ENCODE assay signal across 12 mouse cellular contexts in the genomic region with DNA sequence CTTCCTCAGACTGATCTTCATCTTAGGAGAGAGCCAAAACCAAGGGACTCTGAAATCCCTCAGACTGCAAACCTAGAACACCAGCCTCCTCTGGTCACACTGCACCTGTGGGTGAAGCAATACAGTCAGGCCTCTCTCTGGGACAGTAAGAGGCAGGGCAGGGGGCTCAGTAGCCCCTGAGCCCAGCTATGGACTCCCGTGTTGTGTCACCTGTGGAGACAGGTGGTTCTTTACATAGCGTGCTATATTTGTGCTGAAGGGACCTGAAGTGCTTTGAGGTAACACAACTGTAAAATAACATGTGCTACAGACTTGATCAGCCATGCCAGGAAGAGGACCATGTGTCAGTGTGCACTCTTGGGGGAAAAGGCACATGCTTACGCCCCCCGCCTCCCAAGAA. TPM values are rescaled to one million over a fixed set of nuclear protein-coding genes. Genes with fewer than 3 reads are reported as not detected.
DNase-seq lines count a peak whose midpoint lies in the region; ATAC-seq and TF ChIP-seq lines count a peak whose summit lies in the region.
"Had no signal": no experiment of that assay in that cellular context is flagged by ENCODE, and none has a peak within 500 bp of the region (broad histone marks: within the 10 kb centered on the region; RNA-seq: fewer than 3 reads in every experiment).

No protein-coding gene starts in this region.

- no peaks in the 10 kb centered on the region for H3K27me3 ChIP-seq in heart, embryonic 15.5 days
- H3K27me3 ChIP-seq in lung, postnatal 0 days (replicated peaks; ENCODE audit: insufficient read depth, low read length) = no peaks in the 10 kb centered on the region
- no peaks in the 10 kb centered on the region for H3K27me3 ChIP-seq in forebrain, embryonic 12.5 days
- H3K27me3 ChIP-seq: Patski; stomach, embryonic 15.5 days had no signal

- no peak overlapping the region for H3K4me3 ChIP-seq in heart, embryonic 15.5 days
- no peak overlapping the region for H3K4me3 ChIP-seq in lung, postnatal 0 days (ENCODE audit: low read depth, low read length)
- no peak overlapping the region for H3K4me3 ChIP-seq in olfactory bulb, adult 2 months (ENCODE audit: insufficient read depth, low read depth, low read length)
- no peak overlapping the region for H3K4me3 ChIP-seq in forebrain, embryonic 12.5 days (replicated peaks)
- H3K4me3 ChIP-seq: erythroblast, embryonic 14.5 days; stomach, embryonic 15.5 days had no signal

- peak; percentile 23 for DNase-seq in cerebellum, adult 11-12 months
- DNase-seq in cerebellum, adult 11 months = no peak
- no peak for DNase-seq in heart, adult 8-10 months (ENCODE audit: low spot score)
- no peak for DNase-seq in lung, postnatal 0 days (ENCODE audit: low spot score)
- DNase-seq in lung, postnatal 25 days (ENCODE audit: low spot score) = no peak

- peak overlapping the region; percentile 2; the same call in 1 of the 2 replicates for H3K9ac ChIP-seq in heart, embryonic 15.5 days
- H3K9ac ChIP-seq in lung, postnatal 0 days (replicated peaks; ENCODE audit: low read depth) = no peak overlapping the region
- H3K9ac ChIP-seq in forebrain, embryonic 12.5 days = no peak overlapping the region
- H3K9ac ChIP-seq: stomach, embryonic 15.5 days had no signal

- 75% methylated on average over 4 of the region's 4 CpGs for WGBS in heart, embryonic 15.5 days
- 87% methylated on average over 4 of the region's 4 CpGs for WGBS in lung, postnatal 0 days
- 92% methylated on average over 4 of the region's 4 CpGs for whole genome bisulfite sequencing in olfactory bulb, adult 2 months
- 96% methylated on average over 4 of the region's 4 CpGs for WGBS in forebrain, embryonic 12.5 days

- TF ChIP-seq POLR2A in olfactory bulb, adult 2 months (IDR thresholded peaks at IDR 0.05; ENCODE audit: insufficient read depth, low read depth, low read length) = no peak

- H3K36me3 ChIP-seq in heart, embryonic 15.5 days = peaks cover 42% of the 10 kb centered on the region
- peaks cover 11% of the 10 kb centered on the region; the same call in 1 of the 2 replicates for H3K36me3 ChIP-seq in lung, postnatal 0 days (ENCODE audit: insufficient read depth, low read length)
- peaks cover 91% of the 10 kb centered on the region for H3K36me3 ChIP-seq in forebrain, embryonic 12.5 days (replicated peaks)

- H3K27ac ChIP-seq in heart, embryonic 15.5 days = peak overlapping the region; percentile 90
- H3K27ac ChIP-seq in lung, postnatal 0 days (ENCODE audit: low read length) = peak overlapping the region; percentile 84
- H3K27ac ChIP-seq in olfactory bulb, adult 2 months (ENCODE audit: insufficient read depth, low read depth, low read length) = peak overlapping the region; percentile 18; the same call in 1 of the 2 replicates
- H3K27ac ChIP-seq in forebrain, embryonic 12.5 days = no peak overlapping the region
- H3K27ac ChIP-seq: hindbrain, postnatal 0 days; stomach, embryonic 15.5 days had no signal

- H3K4me2 ChIP-seq in heart, embryonic 15.5 days = peak overlapping the region; percentile 40
- H3K4me2 ChIP-seq in lung, postnatal 0 days (replicated peaks; ENCODE audit: low read depth, low read length) = peak overlapping the region; percentile 27
- no peak overlapping the region for H3K4me2 ChIP-seq in forebrain, embryonic 12.5 days
- H3K4me2 ChIP-seq: stomach, embryonic 15.5 days had no signal

- no peak; the same call in 1 of the 2 replicates for ATAC-seq in heart, embryonic 15.5 days (replicated peaks; ENCODE audit: insufficient number of reproducible peaks, insufficient read depth, low FRiP score, low read depth)
- no peak for ATAC-seq in lung, postnatal 0 days
- no peak for ATAC-seq in forebrain, embryonic 12.5 days (ENCODE audit: low FRiP score)
- ATAC-seq: Patski had no signal

- peaks cover 91% of the 10 kb centered on the region for H3K4me1 ChIP-seq in heart, embryonic 15.5 days (replicated peaks)
- peaks cover 21% of the 10 kb centered on the region; the same call in 1 of the 2 replicates for H3K4me1 ChIP-seq in lung, postnatal 0 days (ENCODE audit: insufficient read depth, low read depth, low read length)
- peaks cover 16% of the 10 kb centered on the region for H3K4me1 ChIP-seq in olfactory bulb, adult 2 months (ENCODE audit: control insufficient read depth, insufficient read depth, low read length)
- H3K4me1 ChIP-seq in forebrain, embryonic 12.5 days = peaks cover 15% of the 10 kb centered on the region; the same call in 1 of the 2 replicates

- TF ChIP-seq CTCF in lung, postnatal 0 days (IDR thresholded peaks at IDR 0.05) = no peak
- no peak for TF ChIP-seq CTCF in olfactory bulb, adult 2 months (IDR thresholded peaks at IDR 0.05; ENCODE audit: insufficient read depth, low read depth, low read length)

- no peak for TF ChIP-seq EP300 in lung, postnatal 0 days (IDR thresholded peaks at IDR 0.05)

- H3K9me3 ChIP-seq in heart, embryonic 15.5 days (replicated peaks) = no peaks in the 10 kb centered on the region
- H3K9me3 ChIP-seq in lung, postnatal 0 days (ENCODE audit: low read length) = no peaks in the 10 kb centered on the region
- H3K9me3 ChIP-seq in forebrain, embryonic 12.5 days = no peaks in the 10 kb centered on the region
- H3K9me3 ChIP-seq: stomach, embryonic 15.5 days had no signal

RNA-seq across cellular contexts. Expression of gene Tnnc1, which starts 12.6 kb away (rescaled TPM):
- polyA plus RNA-seq in heart, embryonic 15.5 days (2015; fragmentation: Nextera tagmentation; extraction: Ambion mirVana) = 3,799 and 4,649 TPM in 2 replicates
- 1,000 to 10,000 TPM; 5,856 to 6,611 (median 6,322) TPM for total RNA-seq in heart, adult 8-10 months (2022)
- 77.2 and 87.2 TPM in 2 replicates for polyA plus RNA-seq in lung, postnatal 0 days (2015; fragmentation: Nextera tagmentation; extraction: Ambion mirVana)
- polyA plus RNA-seq in olfactory bulb, adult 2 months (2012; ENCODE audit: insufficient read depth, insufficient read length, low replicate concordance, missing spikeins) = not detected in 2 replicates
- 1.6 and 2.1 TPM in 2 replicates for polyA plus RNA-seq in forebrain, embryonic 12.5 days (2016; fragmentation: Nextera tagmentation; extraction: Ambion mirVana)

RNA-seq across cellular contexts. Expression of gene Nisch, which starts 21.2 kb away (rescaled TPM):
- 287 and 381 TPM in 2 replicates for polyA plus RNA-seq in heart, embryonic 15.5 days (2015; fragmentation: Nextera tagmentation; extraction: Ambion mirVana)
- total RNA-seq in heart, adult 8-10 months (2022) = 100 to 1,000 TPM; 129 to 142 (median 131) TPM
- polyA plus RNA-seq in lung, postnatal 0 days (2015; fragmentation: Nextera tagmentation; extraction: Ambion mirVana) = 196 and 224 TPM in 2 replicates
- 606 and 1,155 TPM in 2 replicates for polyA plus RNA-seq in olfactory bulb, adult 2 months (2012; ENCODE audit: insufficient read depth, insufficient read length, low replicate concordance, missing spikeins)
- 439 and 446 TPM in 2 replicates for polyA plus RNA-seq in forebrain, embryonic 12.5 days (2016; fragmentation: Nextera tagmentation; extraction: Ambion mirVana)

RNA-seq across cellular contexts. Expression of gene Sema3g, which starts 22.1 kb away (rescaled TPM):
- 0.60 and 0.83 TPM in 2 replicates for polyA plus RNA-seq in heart, embryonic 15.5 days (2015; fragmentation: Nextera tagmentation; extraction: Ambion mirVana)
- 10 to 100 TPM; 12.3 to 14.2 (median 13.2) TPM for total RNA-seq in heart, adult 8-10 months (2022)
- polyA plus RNA-seq in lung, postnatal 0 days (2015; fragmentation: Nextera tagmentation; extraction: Ambion mirVana) = 4.7 and 5.7 TPM in 2 replicates
- polyA plus RNA-seq in olfactory bulb, adult 2 months (2012; ENCODE audit: insufficient read depth, insufficient read length, low replicate concordance, missing spikeins) = not detected in 2 replicates
- polyA plus RNA-seq in forebrain, embryonic 12.5 days (2016; fragmentation: Nextera tagmentation; extraction: Ambion mirVana) = 0.86 and 0.93 TPM in 2 replicates
- polyA plus RNA-seq: erythroblast, embryonic 14.5 days had no signal

RNA-seq across cellular contexts. Expression of gene Stab1, which starts 27.1 kb away (rescaled TPM):
- polyA plus RNA-seq in heart, embryonic 15.5 days (2015; fragmentation: Nextera tagmentation; extraction: Ambion mirVana) = 43.7 and 46.8 TPM in 2 replicates
- 10 to 100 TPM; 50.1 to 64.3 (median 57.1) TPM for total RNA-seq in heart, adult 8-10 months (2022)
- polyA plus RNA-seq in lung, postnatal 0 days (2015; fragmentation: Nextera tagmentation; extraction: Ambion mirVana) = 32.4 and 34.2 TPM in 2 replicates
- polyA plus RNA-seq in olfactory bulb, adult 2 months (2012; ENCODE audit: insufficient read depth, insufficient read length, low replicate concordance, missing spikeins) = not detected in 2 replicates
- 23.1 and 26.1 TPM in 2 replicates for polyA plus RNA-seq in forebrain, embryonic 12.5 days (2016; fragmentation: Nextera tagmentation; extraction: Ambion mirVana)

RNA-seq across cellular contexts. Expression of gene Phf7, which starts 55.6 kb away (rescaled TPM):
- 7.9 and 8.3 TPM in 2 replicates for polyA plus RNA-seq in heart, embryonic 15.5 days (2015; fragmentation: Nextera tagmentation; extraction: Ambion mirVana)
- total RNA-seq in heart, adult 8-10 months (2022) = 1 to 10 TPM; 3.2 to 5.2 (median 4.2) TPM
- polyA plus RNA-seq in lung, postnatal 0 days (2015; fragmentation: Nextera tagmentation; extraction: Ambion mirVana) = 17.7 and 18.8 TPM in 2 replicates
- not detected in 2 replicates for polyA plus RNA-seq in olfactory bulb, adult 2 months (2012; ENCODE audit: insufficient read depth, insufficient read length, low replicate concordance, missing spikeins)
- 14.8 and 15.8 TPM in 2 replicates for polyA plus RNA-seq in forebrain, embryonic 12.5 days (2016; fragmentation: Nextera tagmentation; extraction: Ambion mirVana)

Comparison
In these comparisons a context has a peak if more than half of its experiments do, and no peak if none do; other contexts are left out.
1. RNA of gene Tnnc1, which starts 12.6 kb away (polyA plus RNA-seq): 3,799 to 4,649 TPM in heart, embryonic 15.5 days; 77.2 to 87.2 TPM in lung, postnatal 0 days, 1.6 to 2.1 TPM in forebrain, embryonic 12.5 days and not detected in olfactory bulb, adult 2 months; every median in the first group is over 10 times any median in the second.